ENCODE assay signal across 11 mouse cellular contexts in genomic region chr11:52129171-52129570, GRCm38 (mm10). TPM values are rescaled to one million over a fixed set of nuclear protein-coding genes. Genes with fewer than 3 reads are reported as not detected.
DNase-seq lines count a peak whose midpoint lies in the region; ATAC-seq and TF ChIP-seq lines count a peak whose summit lies in the region.
"Had no signal": no experiment of that assay in that cellular context is flagged by ENCODE, and none has a peak within 500 bp of the region (broad histone marks: within the 10 kb centered on the region; RNA-seq: fewer than 3 reads in every experiment).

No protein-coding gene starts in this region.

- no peak for DNase-seq in gastrocnemius, adult 2 months
- no peak for DNase-seq in gastrocnemius, postnatal 4 days (ENCODE audit: low spot score in 2 of 2)
- DNase-seq in liver, postnatal 0 days = no peak
- DNase-seq in liver, embryonic 11.5 days (ENCODE audit: low spot score) = no peak
- DNase-seq in ES-E14 (ENCODE audit: low read depth, low spot score) = peak; percentile 36
- no peak for DNase-seq in kidney, adult 8-10 months
- DNase-seq in ovary, postnatal 14 days (ENCODE audit: low spot score) = no peak

- no peak for ATAC-seq in liver, postnatal 0 days
- ATAC-seq in liver, embryonic 11.5 days (replicated peaks; ENCODE audit: low FRiP score) = no peak
- no peak for ATAC-seq in limb, embryonic 15.5 days (ENCODE audit: insufficient number of reproducible peaks, low FRiP score, low TSS enrichment, low read depth)
- ATAC-seq: inflammation-experienced regulatory T-cells, adult 6 months had no signal

- intact Hi-C loops in gastrocnemius, adult 2 months (cut with DNase I) = loop anchor here (5.0 kb wide), 1 partner anchor 312 kb away; no protein-coding TSS in a partner anchor

- peak overlapping the region; percentile 51; the same call in 1 of the 2 replicates for H3K4me3 ChIP-seq in gastrocnemius, adult 2 months
- H3K4me3 ChIP-seq in liver, postnatal 0 days (ENCODE audit: low read depth, low read length) = no peak overlapping the region
- no peak overlapping the region for H3K4me3 ChIP-seq in liver, embryonic 11.5 days (ENCODE audit: low read depth, low read length)
- no peak overlapping the region for H3K4me3 ChIP-seq in ES-E14 (ENCODE audit: insufficient read depth in 1 of 2, low read depth in 1 of 2, low read length in 2 of 2, poor library complexity in 1 of 2, severe bottlenecking in 1 of 2)
- H3K4me3 ChIP-seq in limb, embryonic 15.5 days = no peak overlapping the region

- H3K36me3 ChIP-seq in liver, postnatal 0 days (replicated peaks; ENCODE audit: insufficient read depth, low read length) = peaks cover 14% of the 10 kb centered on the region
- peaks cover 8% of the 10 kb centered on the region; the same call in 1 of the 2 replicates for H3K36me3 ChIP-seq in liver, embryonic 11.5 days (ENCODE audit: control insufficient read depth, insufficient read depth, low read length)
- H3K36me3 ChIP-seq in ES-E14 (ENCODE audit: control insufficient read depth, insufficient read depth, low read length, poor library complexity, severe bottlenecking) = peaks cover 10% of the 10 kb centered on the region
- H3K36me3 ChIP-seq in limb, embryonic 15.5 days = peaks cover 13% of the 10 kb centered on the region

- no peaks in the 10 kb centered on the region for H3K9me3 ChIP-seq in liver, postnatal 0 days (ENCODE audit: low read length)
- no peaks in the 10 kb centered on the region for H3K9me3 ChIP-seq in liver, embryonic 11.5 days (ENCODE audit: control insufficient read depth, low read length)
- no peaks in the 10 kb centered on the region for H3K9me3 ChIP-seq in ES-E14 (ENCODE audit: control insufficient read depth, insufficient read depth, low read depth, low read length)
- H3K9me3 ChIP-seq in limb, embryonic 15.5 days = no peaks in the 10 kb centered on the region

- no peak overlapping the region for H3K4me2 ChIP-seq in liver, postnatal 0 days (ENCODE audit: low read depth, low read length)
- H3K4me2 ChIP-seq in liver, embryonic 11.5 days = no peak overlapping the region
- no peak overlapping the region for H3K4me2 ChIP-seq in limb, embryonic 15.5 days

- H3K9ac ChIP-seq in liver, postnatal 0 days (replicated peaks) = no peak overlapping the region
- H3K9ac ChIP-seq in liver, embryonic 11.5 days (ENCODE audit: low read depth, low read length) = no peak overlapping the region
- no peak overlapping the region for H3K9ac ChIP-seq in ES-E14 (ENCODE audit: insufficient read depth, low read depth, low read length, poor library complexity, severe bottlenecking)
- H3K9ac ChIP-seq in limb, embryonic 15.5 days = no peak overlapping the region

- in situ Hi-C loops in ES-E14 (cut with MboI; ENCODE audit: low sequenced_read_pairs in 2 of 2, unreplicated experiment in 2 of 2) = no loop called here

- TF ChIP-seq CTCF in gastrocnemius, adult 2 months (IDR thresholded peaks at IDR 0.05) = peak; percentile 39
- peak; percentile 34 for TF ChIP-seq CTCF in liver, postnatal 0 days (IDR thresholded peaks at IDR 0.05; ENCODE audit: low read depth)

- peak overlapping the region; percentile 77 for H3K27ac ChIP-seq in gastrocnemius, adult 2 months
- no peak overlapping the region for H3K27ac ChIP-seq in liver, postnatal 0 days (ENCODE audit: low read depth)
- no peak overlapping the region for H3K27ac ChIP-seq in liver, embryonic 11.5 days (ENCODE audit: low read depth, low read length)
- no peak overlapping the region for H3K27ac ChIP-seq in ES-E14 (ENCODE audit: insufficient read depth, low read depth, low read length, poor library complexity, severe bottlenecking)
- peak overlapping the region; percentile 38; the same call in 1 of the 2 replicates for H3K27ac ChIP-seq in limb, embryonic 15.5 days

- no peaks in the 10 kb centered on the region for H3K27me3 ChIP-seq in liver, postnatal 0 days (ENCODE audit: insufficient read depth, low read length)
- no peaks in the 10 kb centered on the region for H3K27me3 ChIP-seq in liver, embryonic 11.5 days (replicated peaks; ENCODE audit: control insufficient read depth, insufficient read depth, low read length)
- H3K27me3 ChIP-seq in limb, embryonic 15.5 days = no peaks in the 10 kb centered on the region

- TF ChIP-seq EP300 in liver, postnatal 0 days (IDR thresholded peaks at IDR 0.05; ENCODE audit: low read depth) = no peak

- 22% methylated on average over 3 of the region's 3 CpGs for WGBS in liver, postnatal 0 days (ENCODE audit: insufficient replicate concordance)
- WGBS in liver, embryonic 11.5 days = 27% methylated on average over 3 of the region's 3 CpGs
- 24% methylated on average over 3 of the region's 3 CpGs for WGBS in limb, embryonic 15.5 days

- no peaks in the 10 kb centered on the region for H3K4me1 ChIP-seq in liver, postnatal 0 days (ENCODE audit: insufficient read depth)
- H3K4me1 ChIP-seq in liver, embryonic 11.5 days (replicated peaks; ENCODE audit: control insufficient read depth, insufficient read depth, low read length) = no peaks in the 10 kb centered on the region
- 0 out of 4 replicates have a peak, but pooled peaks cover 0 to 2% of the 10 kb centered on the region in 2 experiments for H3K4me1 ChIP-seq in ES-E14 (ENCODE audit: control insufficient read depth in 2 of 2, insufficient read depth in 2 of 2, low read length in 2 of 2, poor library complexity in 1 of 2)
- H3K4me1 ChIP-seq in limb, embryonic 15.5 days = 0 out of 2 replicates have a peak, but pooled peaks cover 3% of the 10 kb centered on the region

TF ChIP-seq in ES-E14, 5 proteins besides CTCF, POLR2A, EP300 and RAD21:
- no peak for TF ChIP-seq ZNF384 (IDR thresholded peaks at IDR 0.05; ENCODE audit: low read depth, low read length)
- TF ChIP-seq CHD2 (IDR thresholded peaks at IDR 0.05; ENCODE audit: low read depth, low read length) = no peak
- no peak for TF ChIP-seq ZC3H11A (IDR thresholded peaks at IDR 0.05; ENCODE audit: borderline replicate concordance, low read depth, low read length)
- TF ChIP-seq MAFK (IDR thresholded peaks at IDR 0.05; ENCODE audit: insufficient read depth, low read depth, low read length) = no peak
- no peak for TF ChIP-seq HCFC1 (IDR thresholded peaks at IDR 0.05; ENCODE audit: borderline replicate concordance, insufficient read depth, low read length)

RNA-seq across cellular contexts. Expression of gene Olfr1373, which starts 16.2 kb away (rescaled TPM):
- not detected for total RNA-seq in gastrocnemius, adult 2 months (2021)
- not detected for total RNA-seq in gastrocnemius, postnatal 4 days (2021)
- polyA plus RNA-seq in liver, postnatal 0 days (2015; fragmentation: Nextera tagmentation; extraction: Ambion mirVana) = not detected in 2 replicates
- not detected in 2 replicates for polyA plus RNA-seq in liver, embryonic 11.5 days (2014; fragmentation: Nextera tagmentation; extraction: Ambion mirVana)
- total RNA-seq in ES-E14 (2012; rRNA removed) = not detected in 2 replicates
- polyA plus RNA-seq in limb, embryonic 15.5 days (2015; fragmentation: Nextera tagmentation; extraction: Ambion mirVana) = not detected in 2 replicates
- total RNA-seq: neutrophil, adult 5-6 weeks had no signal
- polyA plus RNA-seq: inflammation-experienced regulatory T-cells, adult 6 months; limb, embryonic 11.5 days had no signal

RNA-seq across cellular contexts. Expression of gene Ppp2ca, which starts 30.7 kb away (rescaled TPM):
- 10 to 100 TPM; 43.2 to 54.0 TPM for total RNA-seq in gastrocnemius, adult 2 months (2021)
- 10 to 100 TPM; 57.7 to 64.9 TPM for total RNA-seq in gastrocnemius, postnatal 4 days (2021)
- 23.2 and 24.3 TPM in 2 replicates for polyA plus RNA-seq in liver, postnatal 0 days (2015; fragmentation: Nextera tagmentation; extraction: Ambion mirVana)
- polyA plus RNA-seq in liver, embryonic 11.5 days (2014; fragmentation: Nextera tagmentation; extraction: Ambion mirVana) = 69.4 and 76.3 TPM in 2 replicates
- 51.1 and 70.4 TPM in 2 replicates for total RNA-seq in ES-E14 (2012; rRNA removed)
- 64.4 and 73.9 TPM in 2 replicates for polyA plus RNA-seq in limb, embryonic 15.5 days (2015; fragmentation: Nextera tagmentation; extraction: Ambion mirVana)

Comparison
In these comparisons a context has a peak if more than half of its experiments do, and no peak if none do; other contexts are left out.
1. H3K27ac ChIP-seq: peak in gastrocnemius, adult 2 months (single experiment) and limb, embryonic 15.5 days (single experiment); none in liver, postnatal 0 days (single experiment), liver, embryonic 11.5 days (single experiment) and ES-E14 (single experiment).